Mouse (Mus musculus) CH12.LX (cell line): ENCODE results near the gene Mdfic.

Source experiments
- CHD1 ChIP-seq: IDR thresholded peaks from 2 replicates; pipeline ENCODE4 v1.6.1; 2012; ENCODE audit warnings: low read depth, low read length, improper control_type of control experiment, inconsistent platforms
- CHD2 ChIP-seq: IDR thresholded peaks from 2 replicates; pipeline ENCODE4 v1.6.1; 2011; ENCODE audit warnings: low read length, improper control_type of control experiment
- CTCF ChIP-seq, 2 experiments: IDR thresholded peaks in 1 of 2; conservative IDR thresholded peaks in 1 of 2; 2 replicates each; pipeline ENCODE4 v1.5.1; 2011 to 2012; ENCODE audit warnings: low read depth in 2 of 2, low read length in 2 of 2, improper control_type of control experiment in 1 of 2, inconsistent platforms in 1 of 2, mild to moderate bottlenecking in 1 of 2, moderate library complexity in 1 of 2
- EP300 ChIP-seq: IDR thresholded peaks from 2 replicates; pipeline ENCODE4 v1.6.1; 2011; ENCODE audit warnings: low read length, improper control_type of control experiment
- NELFE ChIP-seq: IDR thresholded peaks from 2 replicates; pipeline ENCODE4 v1.6.1; 2011; ENCODE audit warnings: low read depth, low read length, improper control_type of control experiment
- ZC3H11A ChIP-seq: IDR thresholded peaks from 2 replicates; pipeline ENCODE4 v1.6.1; 2012; ENCODE audit warnings: low read depth, mild to moderate bottlenecking, inconsistent platforms, low read length, improper control_type of control experiment

- peak; percentile 45; the same call in 1 of the 2 replicates for TF ChIP-seq NELFE
- no peak for TF ChIP-seq ZC3H11A
- no peak for TF ChIP-seq CTCF (conservative IDR thresholded peaks at IDR 0.05 in 1 of 2, IDR thresholded peaks at IDR 0.05 in 1 of 2; ENCODE audit: low read depth in 2 of 2, low read length in 2 of 2)
- 0 out of 2 replicates have a peak, but pooled peaks have one; percentile 54 for TF ChIP-seq CHD1
- peak; percentile 68; the same call in 1 of the 2 replicates for TF ChIP-seq EP300
- TF ChIP-seq CHD2: peak; percentile 66; the same call in 1 of the 2 replicates
Observed at GRCm38 (mm10) chr6:15792680-15793601, 72.5 kb downstream of the Mdfic start.
